Mouse (Mus musculus) heart, postnatal 0 days (tissue): ENCODE measurements around the gene Lrrc32.

Experiments used
- CTCF ChIP-seq: IDR thresholded peaks from 2 replicates; pipeline ENCODE4 v1.5.1; 2016; ENCODE audit warnings: antibody characterized with exemption, control low read depth, low read depth
- EP300 ChIP-seq: IDR thresholded peaks from 2 replicates; pipeline ENCODE4 v1.6.1; 2016; ENCODE audit warnings: antibody characterized with exemption, low read depth

- TF ChIP-seq EP300 (no peak), CTCF (no peak)
These were observed 34.5 kb upstream of the Lrrc32 start for GRCm38 (mm10) chr7:98454397-98455120.
